Mouse (Mus musculus) cortical plate, adult 2 months (tissue): Measurements from ENCODE around the gene Ndufaf8.

Source experiments
- CTCF ChIP-seq: fragments of 200-500 bp; IDR thresholded peaks from 2 replicates; pipeline ENCODE4 v1.5.1; 2011; ENCODE audit warnings: mild to moderate bottlenecking, control low read depth, low read length; ENCODE audit not compliant: insufficient read depth; ENCODE audit errors: extremely low read depth
- POLR2A ChIP-seq: fragments of 200-500 bp; IDR thresholded peaks from 2 replicates; pipeline ENCODE4 v1.6.1; 2011; ENCODE audit warnings: mild to moderate bottlenecking, low read length, control low read depth; ENCODE audit not compliant: insufficient read depth; ENCODE audit errors: extremely low read depth

- TF ChIP-seq CTCF, result no peak
- TF ChIP-seq POLR2A, result no peak
Measured at GRCm38 (mm10) chr11:120052274-120052673, 46.5 kb upstream of the Ndufaf8 start.
